Mouse (Mus musculus) adrenal gland (tissue): ENCODE results near the gene Nfe2l3.
"Not testable (repeated sequence)": the region's sequence is repeated elsewhere in the genome, so short reads cannot be mapped to it uniquely, and the experiment has no call there.

Experiments
- intact Hi-C: fragments of 180-260 bp; cut with DNase I; formaldehyde crosslinking; loops from one replicate; pipeline ENCODE4 v1.15.1; 2025

Nfe2l3 gene

DNA sequence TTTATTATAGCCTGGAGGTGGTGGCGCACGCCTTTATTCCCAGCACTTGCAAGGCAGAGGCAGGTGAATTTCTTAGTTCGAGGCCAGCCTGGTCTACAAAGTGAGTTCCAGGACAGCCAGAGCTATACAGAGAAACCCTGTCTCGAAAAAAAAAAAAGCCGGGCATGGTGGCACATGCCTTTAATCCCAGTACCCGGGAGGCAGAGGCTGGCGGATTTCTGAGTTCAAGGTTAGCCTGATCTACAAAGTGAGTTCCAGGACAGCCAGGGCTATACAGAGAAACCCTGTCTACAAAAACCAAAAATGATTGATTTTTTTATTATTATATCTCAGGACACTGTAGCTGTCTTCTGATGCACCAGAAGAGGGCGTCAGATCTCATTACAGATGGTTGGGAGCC, 52.1 kb downstream of the Nfe2l3 start:
- intact Hi-C loops = not testable (repeated sequence)

DNA sequence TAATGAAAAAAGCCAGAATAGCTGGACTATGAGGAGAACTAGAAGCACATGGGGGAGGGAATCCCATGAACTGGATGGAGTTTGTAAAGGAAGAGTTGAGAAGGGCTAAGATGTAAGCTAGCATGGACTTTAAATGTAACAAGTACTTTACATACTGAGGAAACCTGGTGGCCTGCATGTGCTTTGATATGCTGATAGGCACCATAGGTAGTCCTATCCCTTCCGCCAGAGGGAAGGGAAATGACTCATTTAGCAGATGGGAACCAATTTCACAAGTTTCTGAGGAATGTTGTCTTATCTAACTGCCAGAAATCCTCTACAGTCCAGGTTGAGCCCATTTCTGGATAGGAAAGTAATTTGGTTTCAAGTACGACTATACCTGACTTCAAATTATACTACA, 53.2 kb downstream of the Nfe2l3 start:
- intact Hi-C loops = no loop called here

GRCm38 (mm10) chr6:51486076-51486710, 53.7 kb downstream of the Nfe2l3 start:
- intact Hi-C loops = no loop called here

GRCm38 (mm10) chr6:51486731-51487130, 54.3 kb downstream of the Nfe2l3 start:
- intact Hi-C loops = no loop called here

DNA sequence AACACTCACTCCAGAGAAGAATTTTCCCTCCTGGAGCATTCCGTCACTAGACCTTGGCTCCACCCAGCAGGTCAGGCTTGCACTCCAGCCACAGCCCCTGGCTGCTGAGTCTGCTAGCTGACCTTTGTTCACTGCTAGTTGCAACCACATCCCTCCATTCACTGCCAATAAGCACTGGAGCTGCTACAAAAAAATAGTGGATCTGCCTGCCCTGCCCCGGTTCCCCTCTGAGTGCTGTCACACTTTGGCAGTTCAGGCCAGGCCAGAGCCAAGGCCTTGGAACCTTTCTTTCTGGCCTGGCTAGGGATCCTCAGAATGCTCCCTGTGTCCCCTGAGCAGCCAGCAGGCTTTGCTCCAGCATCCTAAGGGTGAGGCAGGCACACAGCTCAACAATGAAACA, 57.3 kb downstream of the Nfe2l3 start:
- intact Hi-C loops = no loop called here

DNA sequence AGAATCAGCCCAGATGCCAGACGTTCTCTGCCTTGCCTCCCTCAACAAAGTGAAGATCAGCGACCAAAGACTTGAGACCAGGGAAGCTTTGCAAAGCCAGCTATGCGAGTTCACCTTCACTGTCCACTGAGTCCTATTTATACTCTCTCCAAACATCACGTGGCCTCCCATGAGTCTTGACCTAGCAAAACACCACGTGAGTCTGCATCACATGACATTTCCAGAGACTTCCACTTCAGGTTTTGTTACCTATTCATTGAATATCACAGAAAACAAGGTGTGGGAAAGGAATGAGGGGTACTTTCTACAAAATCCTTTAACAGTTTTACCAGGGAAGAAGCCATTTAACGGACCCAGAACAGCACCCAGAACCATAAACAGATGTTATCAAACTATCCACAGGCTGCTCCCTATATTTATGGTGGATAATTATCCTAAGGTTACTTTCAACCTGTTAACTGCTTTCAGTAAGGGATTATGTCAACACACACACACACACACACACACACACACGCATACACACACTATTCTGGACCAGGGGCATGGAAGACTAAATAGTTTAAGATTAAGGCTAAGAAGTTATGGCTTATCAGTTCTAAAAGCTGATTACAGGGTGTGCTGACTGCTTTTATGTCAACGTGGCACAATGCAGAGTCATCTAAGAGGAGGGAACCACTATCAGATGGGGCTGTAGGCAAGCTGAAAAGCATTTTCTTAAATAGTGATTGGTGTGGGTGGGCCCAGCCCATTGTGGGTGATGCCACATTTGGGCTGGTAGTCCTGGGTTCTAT, 65.0 kb downstream of the Nfe2l3 start:
- intact Hi-C loops = no loop called here

- intact Hi-C loops = no loop called here
Measured at GRCm38 (mm10) chr6:51505671-51506070, 73.2 kb downstream of the Nfe2l3 start.

DNA sequence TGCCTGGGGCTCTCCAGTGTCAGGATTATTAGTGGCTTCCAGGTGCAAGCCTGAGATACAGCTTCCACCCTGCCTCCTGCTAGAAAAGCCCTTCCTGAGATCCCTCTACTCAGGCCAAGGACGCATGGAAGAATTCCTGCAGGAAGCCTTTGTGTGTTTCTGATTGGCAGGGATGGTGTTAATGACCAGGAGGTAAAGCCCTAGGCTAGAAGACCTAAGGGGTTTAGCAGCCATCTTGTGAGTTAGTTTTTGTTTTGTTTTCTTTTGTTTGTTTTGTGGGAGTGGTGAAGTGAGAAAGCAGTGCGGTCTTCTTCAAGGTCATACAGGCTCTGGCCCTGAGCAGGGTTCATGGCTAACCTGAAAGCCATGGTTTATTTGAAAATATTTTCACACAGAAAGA, 75.1 kb downstream of the Nfe2l3 start:
- intact Hi-C loops = no loop called here
